Mouse (Mus musculus) heart, embryonic 16.5 days (tissue): ENCODE results near the gene Fam71a. TPM values are rescaled to one million over a fixed set of nuclear protein-coding genes. Genes with fewer than 3 reads are reported as not detected.

ENCODE experiments used
- ATAC-seq: fragments of 200-750 bp; cut with Nextera tagmentation; replicated peaks from 2 replicates; pipeline ENCODE4 v1.8.0; 2017; ENCODE audit warnings: moderate number of reproducible peaks; ENCODE audit not compliant: insufficient read depth, low FRiP score; ENCODE audit errors: extremely low read depth
- H3K27ac ChIP-seq: fragments of 300-500 bp; sonication (generic); 2 replicates; pipeline ENCODE4 v1.5.1; 2014; ENCODE audit warnings: mild to moderate bottlenecking, low read length, control low read depth, moderate library complexity
- H3K27me3 ChIP-seq: fragments of 300-500 bp; sonication (generic); 2 replicates; pipeline ENCODE4 v1.6.1; 2014; ENCODE audit warnings: low read length, mixed read lengths; ENCODE audit not compliant: control insufficient read depth, insufficient read depth
- H3K36me3 ChIP-seq: fragments of 300-500 bp; sonication (generic); 2 replicates; pipeline ENCODE4 v1.6.1; 2014; ENCODE audit not compliant: control insufficient read depth, insufficient read depth
- H3K4me1 ChIP-seq: fragments of 300-500 bp; sonication (generic); 2 replicates; pipeline ENCODE4 v1.6.1; 2014; ENCODE audit warnings: low read length, mixed read lengths; ENCODE audit not compliant: control insufficient read depth, insufficient read depth
- H3K4me2 ChIP-seq: fragments of 300-500 bp; sonication (generic); 2 replicates; pipeline ENCODE4 v1.6.1; 2014; ENCODE audit warnings: low read depth, mild to moderate bottlenecking, control low read depth, low read length
- H3K4me3 ChIP-seq: fragments of 300-500 bp; sonication (generic); 2 replicates; pipeline ENCODE4 v1.5.1; 2014; ENCODE audit warnings: mild to moderate bottlenecking, control low read depth, low read length
- H3K9ac ChIP-seq: fragments of 300-500 bp; sonication (generic); 2 replicates; pipeline ENCODE4 v1.6.1; 2014; ENCODE audit warnings: low read length, control low read depth
- H3K9me3 ChIP-seq: fragments of 300-500 bp; sonication (generic); replicated peaks from 2 replicates; pipeline ENCODE4 v1.6.1; 2016; ENCODE audit warnings: low read length; ENCODE audit not compliant: control insufficient read depth
- WGBS: fragments of 180-500 bp; shearing (Covaris S2); extraction: QIAGEN DNeasy Blood & Tissue Kit; methylation state at CpG from one replicate; pipeline ENCODE4 v1.1.7; 2014; 5-methylcytosine and 5-hydroxymethylcytosine counted together
- polyA plus RNA-seq: library from polyadenylated mRNA; unstranded; fragments of >200 nt; fragmentation: Nextera tagmentation; extraction: Ambion mirVana; gene quantifications from 2 replicates; pipeline ENCODE4 v1.2.1, GENCODE M21; 2015

Gene Fam71a
- polyA plus RNA-seq, 1 experiment from 2014 or later: not detected

DNA sequence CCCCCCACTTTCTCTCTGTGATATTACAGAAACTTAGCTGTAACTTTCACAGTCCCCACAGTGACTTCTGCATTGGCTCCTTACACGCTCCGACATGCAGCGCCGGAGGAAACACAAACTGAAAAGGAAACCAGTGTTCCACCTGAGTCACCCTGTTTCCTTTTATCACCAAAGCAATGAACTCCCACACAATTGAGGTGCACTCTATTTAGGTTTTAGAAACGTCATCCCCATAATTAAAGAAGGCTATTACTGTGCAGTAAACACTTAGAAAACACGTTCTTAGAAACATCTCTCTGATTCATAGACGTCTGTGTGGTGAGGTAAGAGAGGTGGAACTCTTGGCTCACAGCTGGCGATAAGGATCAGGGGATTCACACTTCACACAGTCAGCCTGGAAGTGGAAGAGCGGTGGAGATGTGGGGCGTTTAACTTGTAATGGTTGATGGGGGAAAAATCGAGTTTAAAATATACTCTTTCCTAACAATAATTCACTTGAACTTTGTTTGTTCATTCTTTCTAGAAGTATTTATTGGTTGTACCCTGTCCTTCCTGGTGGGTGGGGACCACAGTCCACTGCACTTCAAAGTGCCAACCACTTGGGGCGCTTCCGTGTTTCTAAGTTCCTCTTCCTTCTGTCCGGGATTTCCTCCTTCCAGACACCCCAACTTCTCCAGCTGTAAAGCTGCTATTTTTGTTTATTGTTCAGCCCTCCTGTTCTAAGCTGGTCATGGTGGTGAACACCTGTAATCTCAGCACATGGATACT lies 29.2 kb upstream of the Fam71a start:
- Histone ChIP-seq H3K36me3 (no peaks in the 10 kb centered on the region), H3K4me2 (peak overlapping the region; percentile 29; the same call in 1 of the 2 replicates), H3K4me3 (no peak overlapping the region), H3K27ac (no peak overlapping the region), H3K9me3 (no peaks in the 10 kb centered on the region), H3K9ac (no peak overlapping the region), H3K27me3 (peaks cover 8% of the 10 kb centered on the region), H3K4me1 (no peaks in the 10 kb centered on the region)
- no peak for ATAC-seq
- WGBS: 34% methylated on average over 14 of the region's 14 CpGs

GRCm38 (mm10) chr1:191192751-191193150 lies 28.1 kb upstream of the Fam71a start:
- H3K4me2 ChIP-seq: no peak overlapping the region
- no peak overlapping the region for H3K27ac ChIP-seq
- H3K27me3 ChIP-seq: peaks cover 8% of the 10 kb centered on the region
- WGBS: 85% methylated on average over 6 of the region's 6 CpGs
- no peak for ATAC-seq
- no peaks in the 10 kb centered on the region for H3K4me1 ChIP-seq
- no peaks in the 10 kb centered on the region for H3K36me3 ChIP-seq
- no peak overlapping the region for H3K4me3 ChIP-seq
- no peaks in the 10 kb centered on the region for H3K9me3 ChIP-seq
- no peak overlapping the region for H3K9ac ChIP-seq

DNA sequence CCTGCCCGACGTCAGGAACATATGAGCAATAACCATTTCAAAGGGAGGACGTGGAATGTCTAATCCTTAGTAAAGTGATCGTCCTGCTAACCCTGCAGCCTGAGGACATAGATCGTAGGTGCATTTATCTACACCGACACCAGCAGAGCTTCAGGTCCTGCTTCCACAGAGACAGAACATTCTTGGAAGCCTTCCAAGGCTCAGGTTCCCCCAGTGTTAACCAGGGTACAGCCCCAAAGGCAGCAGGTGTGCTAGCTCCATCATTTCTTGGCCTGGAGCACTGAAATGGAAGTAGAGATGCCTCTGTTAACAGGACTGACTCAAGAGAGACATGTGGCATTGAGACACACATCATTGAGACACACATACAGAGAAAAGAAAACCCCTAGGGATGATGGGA lies 27.6 kb upstream of the Fam71a start:
- Histone ChIP-seq H3K4me3 (no peak overlapping the region), H3K4me1 (no peaks in the 10 kb centered on the region), H3K9ac (no peak overlapping the region), H3K4me2 (no peak overlapping the region), H3K9me3 (no peaks in the 10 kb centered on the region), H3K36me3 (no peaks in the 10 kb centered on the region), H3K27ac (no peak overlapping the region), H3K27me3 (peaks cover 10% of the 10 kb centered on the region)
- ATAC-seq: no peak
- WGBS: 59% methylated on average over 6 of the region's 6 CpGs

DNA sequence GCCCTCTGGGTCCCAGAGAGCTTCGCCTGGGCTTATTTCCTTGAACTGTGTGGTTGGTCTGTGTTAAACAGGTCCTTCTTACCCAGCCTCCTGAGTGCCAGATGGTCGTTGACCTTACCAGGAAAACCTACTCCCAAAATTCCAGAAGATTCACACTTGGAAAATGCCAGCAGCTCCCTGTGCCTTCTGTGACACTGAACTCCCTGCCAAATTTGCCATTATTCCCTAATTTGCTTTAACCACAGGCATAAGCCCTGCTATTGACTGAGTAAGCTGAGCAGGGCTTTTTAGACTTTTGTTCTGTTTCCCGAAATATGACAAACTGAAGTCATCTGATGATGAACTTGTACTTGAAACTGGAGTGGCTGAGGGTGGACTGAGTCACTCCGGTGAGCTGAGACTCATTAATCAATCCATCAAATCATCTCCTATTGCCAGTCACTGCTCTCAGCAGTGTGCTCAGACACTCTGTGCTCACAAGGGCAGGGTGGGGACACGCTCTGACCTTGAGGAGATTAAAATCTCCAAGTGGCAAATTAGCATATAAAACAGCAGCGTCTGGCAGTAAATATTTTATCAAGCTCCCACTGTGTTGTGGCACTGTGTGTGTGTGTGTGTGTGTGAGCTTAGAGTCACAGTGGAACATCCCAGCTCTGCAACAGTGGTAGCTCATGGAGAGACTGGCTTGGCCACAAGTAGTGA lies 25.2 kb upstream of the Fam71a start:
- ATAC-seq: no peak
- H3K9me3 ChIP-seq: no peaks in the 10 kb centered on the region
- 38% methylated on average over 6 of the region's 6 CpGs for WGBS
- H3K36me3 ChIP-seq: no peaks in the 10 kb centered on the region
- H3K4me1 ChIP-seq: peaks cover 18% of the 10 kb centered on the region
- H3K4me3 ChIP-seq: no peak overlapping the region
- peaks cover 10% of the 10 kb centered on the region for H3K27me3 ChIP-seq
- no peak overlapping the region for H3K4me2 ChIP-seq
- H3K9ac ChIP-seq: no peak overlapping the region
- no peak overlapping the region for H3K27ac ChIP-seq

DNA sequence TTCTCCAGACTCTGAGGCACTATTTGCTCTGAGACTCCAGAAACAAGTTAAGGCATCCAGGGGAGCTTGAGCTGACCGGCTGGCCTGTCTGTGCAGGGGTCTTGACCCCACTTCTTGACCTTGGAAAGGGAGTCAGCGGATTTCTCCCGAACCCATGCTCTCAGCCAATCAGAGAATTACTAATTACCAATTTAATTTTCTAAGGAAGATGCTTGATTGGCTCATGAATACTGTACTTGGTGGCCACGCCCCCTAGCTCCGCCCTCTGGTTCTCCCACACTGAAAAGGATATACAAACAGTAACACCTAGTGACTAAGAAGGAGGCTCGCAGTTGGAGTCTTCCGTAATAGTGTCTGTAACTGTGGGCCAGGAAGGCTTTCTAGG lies 21.8 kb upstream of the Fam71a start:
- Histone ChIP-seq H3K27me3 (peaks cover 11% of the 10 kb centered on the region), H3K4me1 (peaks cover 27% of the 10 kb centered on the region), H3K36me3 (no peaks in the 10 kb centered on the region), H3K4me2 (peak overlapping the region; percentile 99), H3K4me3 (peak overlapping the region; percentile 70), H3K9me3 (no peaks in the 10 kb centered on the region), H3K9ac (no peak overlapping the region; the same call in 1 of the 2 replicates), H3K27ac (peak overlapping the region; percentile 43)
- WGBS: 10% methylated on average over 7 of the region's 7 CpGs
- ATAC-seq: no peak

DNA sequence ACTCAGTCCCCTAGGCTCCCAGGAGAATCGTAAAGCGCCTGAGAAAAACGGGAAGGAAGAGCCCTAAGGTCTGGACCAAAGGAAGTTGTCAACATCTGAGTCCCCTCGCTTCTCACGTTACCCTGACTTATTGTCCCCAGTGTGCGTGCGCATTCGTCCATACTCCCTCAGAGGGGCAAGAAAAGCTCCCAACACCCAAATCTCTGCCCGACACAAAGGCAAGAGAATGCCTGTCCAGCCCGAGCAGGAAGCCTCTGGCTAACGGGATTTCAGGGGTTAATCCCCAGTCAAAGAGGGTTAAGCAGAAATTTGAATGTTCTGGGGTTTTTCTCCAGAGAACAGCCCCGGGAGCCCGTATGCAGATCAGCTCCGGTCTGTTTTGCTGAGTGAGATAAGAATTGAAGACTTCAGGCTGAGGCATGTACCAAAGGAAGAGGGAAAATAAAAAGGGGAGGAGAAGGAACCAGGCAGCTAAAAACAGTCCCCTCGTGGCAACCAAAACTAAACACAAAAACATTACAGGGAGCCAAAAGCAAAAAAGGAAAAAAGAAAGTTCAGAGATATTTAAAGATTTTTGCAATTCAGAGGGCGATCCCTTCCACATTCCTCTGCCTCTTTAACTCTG lies 21.3 kb upstream of the Fam71a start:
- Histone ChIP-seq H3K9ac (peak overlapping the region; percentile 83), H3K27ac (peak overlapping the region; percentile 57), H3K36me3 (no peaks in the 10 kb centered on the region), H3K4me1 (peaks cover 32% of the 10 kb centered on the region), H3K4me2 (peak overlapping the region; percentile 99), H3K27me3 (peaks cover 7% of the 10 kb centered on the region), H3K4me3 (peak overlapping the region; percentile 70), H3K9me3 (no peaks in the 10 kb centered on the region)
- ATAC-seq: no peak
- 1% methylated on average over 16 of the region's 16 CpGs for WGBS

DNA sequence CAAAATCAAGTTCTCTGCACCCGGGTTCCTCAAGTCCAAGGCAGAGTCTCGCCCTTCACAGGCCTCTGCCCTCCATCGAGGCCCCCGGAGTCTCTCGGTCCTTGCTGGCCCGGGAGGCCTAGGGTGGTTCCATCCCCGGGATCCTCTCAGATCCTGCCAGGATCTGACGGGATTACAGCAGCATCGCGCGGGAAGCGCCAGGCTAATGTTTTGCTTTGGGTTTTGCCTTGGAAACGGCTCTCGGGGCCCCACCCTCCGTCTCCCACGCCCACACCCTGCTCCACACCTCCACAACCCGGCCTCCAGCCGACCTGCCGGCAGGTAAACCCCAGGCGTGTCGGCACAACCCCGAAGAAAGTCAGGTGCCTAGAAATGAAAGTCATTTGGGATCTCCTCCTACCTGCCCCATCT lies 20.2 kb upstream of the Fam71a start:
- Histone ChIP-seq H3K4me2 (peak overlapping the region; percentile 99), H3K27ac (no peak overlapping the region), H3K9me3 (no peaks in the 10 kb centered on the region), H3K36me3 (no peaks in the 10 kb centered on the region), H3K27me3 (peaks cover 5% of the 10 kb centered on the region), H3K4me3 (peak overlapping the region; percentile 70), H3K9ac (peak overlapping the region; percentile 83), H3K4me1 (peaks cover 41% of the 10 kb centered on the region)
- 2% methylated on average over 22 of the region's 22 CpGs for WGBS
- no peak for ATAC-seq

- H3K9me3 ChIP-seq: no peaks in the 10 kb centered on the region
- H3K4me1 ChIP-seq: peaks cover 43% of the 10 kb centered on the region
- peaks cover 5% of the 10 kb centered on the region for H3K27me3 ChIP-seq
- no peak for ATAC-seq
- H3K4me3 ChIP-seq: peak overlapping the region; percentile 70
- no peaks in the 10 kb centered on the region for H3K36me3 ChIP-seq
- peak overlapping the region; percentile 83 for H3K9ac ChIP-seq
- H3K27ac ChIP-seq: peak overlapping the region; percentile 86
- H3K4me2 ChIP-seq: peak overlapping the region; percentile 99
- 4% methylated on average over 42 of the region's 42 CpGs for WGBS
These were observed 19.6 kb upstream of the Fam71a start for GRCm38 (mm10) chr1:191184066-191184815.
